Mouse (Mus musculus): Measurements from ENCODE around the gene Vmn1r221.
A peak's percentile ranks its signal among the peaks of the same experiment; 100 is the strongest.
"Not testable (repeated sequence)": the region's sequence is repeated elsewhere in the genome, so short reads cannot be mapped to it uniquely, and the experiment has no call there.

Gene Vmn1r221

GRCm38 (mm10) chr13:23213827-23214226, at the start of gene Vmn1r221:
Gene Vmn1r221, plus strand, starts transcription at chr13:23214127.
- DNase-seq (ENCODE audit: extremely low spot score, low spot score), result not testable (repeated sequence)

GRCm38 (mm10) chr13:23166471-23166870, 47.5 kb upstream of the Vmn1r221 start:
- DNase-seq (ENCODE audit: extremely low spot score, low spot score), result not testable (repeated sequence)

GRCm38 (mm10) chr13:23187875-23188274, 26.1 kb upstream of the Vmn1r221 start, which contains the start of gene Vmn1r220:
Gene Vmn1r220, minus strand, starts transcription at chr13:23187975.
- no peak for DNase-seq (ENCODE audit: extremely low spot score, low spot score)

GRCm38 (mm10) chr13:23203885-23204284, 10.0 kb upstream of the Vmn1r221 start:
- DNase-seq (ENCODE audit: extremely low spot score, low spot score), result not testable (repeated sequence)

- not testable (repeated sequence) for DNase-seq (ENCODE audit: extremely low spot score, low spot score)
Observed at GRCm38 (mm10) chr13:23235847-23236246, 21.9 kb downstream of the Vmn1r221 start, which contains the start of gene Vmn1r222. Gene Vmn1r222, minus strand, starts transcription at chr13:23235947.

GRCm38 (mm10) chr13:23246834-23247233, 32.9 kb downstream of the Vmn1r221 start, which contains the start of gene Vmn1r223:
Gene Vmn1r223, plus strand, starts transcription at chr13:23247134.
- not testable (repeated sequence) for DNase-seq (ENCODE audit: extremely low spot score, low spot score)

GRCm38 (mm10) chr13:23258546-23259048, 44.7 kb downstream of the Vmn1r221 start:
- DNase-seq (ENCODE audit: extremely low spot score, low spot score), result no peak

- DNase-seq (ENCODE audit: extremely low spot score, low spot score), result not testable (repeated sequence)
Observed at GRCm38 (mm10) chr13:23268606-23269005, 54.7 kb downstream of the Vmn1r221 start.

GRCm38 (mm10) chr13:23269127-23269526, 55.2 kb downstream of the Vmn1r221 start:
- DNase-seq (ENCODE audit: extremely low spot score, low spot score), result not testable (repeated sequence)

- peak; percentile 18 for DNase-seq (ENCODE audit: extremely low spot score, low spot score)
Observed at GRCm38 (mm10) chr13:23269681-23270080, 55.8 kb downstream of the Vmn1r221 start.

- peak; percentile 80 for DNase-seq (ENCODE audit: extremely low spot score, low spot score)
Observed at GRCm38 (mm10) chr13:23270321-23271101, 56.6 kb downstream of the Vmn1r221 start.
